Mouse (Mus musculus) hindbrain, embryonic 10.5 days (tissue): ENCODE results near the gene Alg12. TPM values are rescaled to one million over a fixed set of nuclear protein-coding genes. Genes with fewer than 3 reads are reported as not detected.

ENCODE experiments used
- DNase-seq: peaks from one replicate; pipeline ENCODE4 v3.0.0-alpha.2; 2017; ENCODE audit warnings: low spot score
- H3K27ac ChIP-seq: fragments of 300-500 bp; sonication (generic); 2 replicates; pipeline ENCODE4 v1.5.1; 2016; ENCODE audit warnings: mild to moderate bottlenecking, moderate library complexity
- H3K27me3 ChIP-seq: fragments of 300-500 bp; sonication (generic); 2 replicates; pipeline ENCODE4 v1.6.1; 2016; ENCODE audit warnings: mild to moderate bottlenecking; ENCODE audit not compliant: poor library complexity, insufficient read depth, severe bottlenecking
- H3K36me3 ChIP-seq: fragments of 300-500 bp; sonication (generic); 2 replicates; pipeline ENCODE4 v1.6.1; 2016; ENCODE audit warnings: mild to moderate bottlenecking, moderate library complexity
- H3K4me1 ChIP-seq: fragments of 300-500 bp; sonication (generic); replicated peaks from 2 replicates; pipeline ENCODE4 v1.6.1; 2016; ENCODE audit warnings: mild to moderate bottlenecking
- H3K4me3 ChIP-seq: fragments of 300-500 bp; sonication (generic); 2 replicates; pipeline ENCODE4 v1.5.1; 2016; ENCODE audit warnings: mild to moderate bottlenecking, moderate library complexity
- H3K9me3 ChIP-seq: fragments of 300-500 bp; sonication (generic); 2 replicates; pipeline ENCODE4 v1.6.1; 2016; ENCODE audit warnings: mild to moderate bottlenecking, moderate library complexity
- WGBS: fragments of 180-500 bp; shearing (Covaris S2); methylation state at CpG from one replicate; pipeline ENCODE4 v1.1.7; 2016; 5-methylcytosine and 5-hydroxymethylcytosine counted together
- polyA plus RNA-seq: library from polyadenylated mRNA; unstranded; fragments of >200 nt; fragmentation: Nextera tagmentation; extraction: Ambion mirVana; gene quantifications from 2 replicates; pipeline ENCODE4 v1.2.1, GENCODE M21; 2016

Gene Alg12
- polyA plus RNA-seq, 1 experiment from 2014 or later = 11.7 TPM

GRCm38 (mm10) chr15:88851507-88852149 lies 32.5 kb upstream of the Alg12 start:
- WGBS = 81% methylated on average over 10 of the region's 10 CpGs
- Histone ChIP-seq H3K27me3 (no peaks in the 10 kb centered on the region), H3K9me3 (no peaks in the 10 kb centered on the region), H3K36me3 (no peaks in the 10 kb centered on the region), H3K4me3 (no peak overlapping the region), H3K27ac (peak overlapping the region; percentile 56; the same call in 1 of the 2 replicates), H3K4me1 (peaks cover 45% of the 10 kb centered on the region)
- no peak for DNase-seq

GRCm38 (mm10) chr15:88851076-88851475 lies 32.0 kb upstream of the Alg12 start:
- Histone ChIP-seq H3K27ac (peak overlapping the region; percentile 56), H3K9me3 (no peaks in the 10 kb centered on the region), H3K4me3 (no peak overlapping the region), H3K4me1 (peaks cover 45% of the 10 kb centered on the region), H3K27me3 (no peaks in the 10 kb centered on the region), H3K36me3 (no peaks in the 10 kb centered on the region)
- 54% methylated on average over 3 of the region's 3 CpGs for WGBS
- no peak for DNase-seq

- H3K27me3 ChIP-seq = no peaks in the 10 kb centered on the region
- H3K4me3 ChIP-seq = no peak overlapping the region
- no peaks in the 10 kb centered on the region for H3K36me3 ChIP-seq
- no peak for DNase-seq
- peaks cover 37% of the 10 kb centered on the region for H3K4me1 ChIP-seq
- WGBS = 71% methylated on average over 10 of the region's 10 CpGs
- peak overlapping the region; percentile 35; the same call in 1 of the 2 replicates for H3K27ac ChIP-seq
- no peaks in the 10 kb centered on the region for H3K9me3 ChIP-seq
Measured at GRCm38 (mm10) chr15:88850146-88850826, 31.2 kb upstream of the Alg12 start.

DNA sequence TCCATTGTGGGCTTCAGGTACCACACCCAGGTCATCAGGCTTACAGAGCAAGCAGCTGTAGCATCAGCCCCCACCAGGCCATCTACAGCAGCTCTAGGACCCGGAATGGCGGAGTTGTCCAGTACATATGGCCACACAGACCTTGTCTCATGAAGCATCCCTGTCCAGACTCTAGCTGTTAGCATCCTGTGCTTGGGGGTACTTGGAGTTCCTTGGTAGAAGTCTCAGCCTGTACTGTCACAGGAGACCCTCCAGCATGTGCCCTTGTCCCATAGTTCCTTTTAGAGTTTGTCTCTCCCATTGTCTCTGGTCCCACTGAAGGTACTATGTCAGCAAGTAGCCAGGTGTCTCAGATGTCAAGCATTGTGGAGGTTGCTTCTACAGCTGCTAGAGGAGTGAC lies 30.5 kb upstream of the Alg12 start:
- H3K9me3 ChIP-seq = no peaks in the 10 kb centered on the region
- DNase-seq = no peak
- 84% methylated on average over 2 of the region's 2 CpGs for WGBS
- H3K4me1 ChIP-seq = peaks cover 30% of the 10 kb centered on the region
- no peaks in the 10 kb centered on the region for H3K27me3 ChIP-seq
- no peaks in the 10 kb centered on the region for H3K36me3 ChIP-seq
- H3K4me3 ChIP-seq = no peak overlapping the region
- H3K27ac ChIP-seq = no peak overlapping the region; the same call in 1 of the 2 replicates

GRCm38 (mm10) chr15:88848661-88849060 lies 29.5 kb upstream of the Alg12 start:
- DNase-seq = no peak
- H3K4me3 ChIP-seq = no peak overlapping the region
- no peaks in the 10 kb centered on the region for H3K9me3 ChIP-seq
- no peak overlapping the region for H3K27ac ChIP-seq
- H3K4me1 ChIP-seq = peaks cover 26% of the 10 kb centered on the region
- H3K36me3 ChIP-seq = no peaks in the 10 kb centered on the region
- 97% methylated on average over 1 of the region's 1 CpGs for WGBS
- H3K27me3 ChIP-seq = no peaks in the 10 kb centered on the region

DNA sequence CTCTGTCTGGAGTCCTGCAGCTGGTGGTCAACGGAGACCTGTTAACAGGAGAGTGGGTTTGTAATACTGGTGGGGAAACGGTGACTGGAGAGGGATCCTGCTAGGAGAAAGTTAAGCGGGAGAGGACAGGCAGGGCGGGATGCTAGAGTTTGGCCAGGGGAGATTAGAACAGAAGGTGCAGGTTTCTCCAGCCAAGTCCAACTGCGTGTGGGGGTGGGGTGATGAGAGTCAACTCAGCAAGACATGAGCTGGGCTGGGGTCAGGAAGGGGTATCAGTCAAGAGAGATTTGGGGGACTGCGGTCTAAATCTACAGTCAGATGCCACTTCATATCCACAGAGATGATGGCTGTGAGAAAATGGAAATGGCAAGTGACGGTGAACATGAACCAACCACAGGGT lies 25.8 kb upstream of the Alg12 start:
- Histone ChIP-seq H3K9me3 (no peaks in the 10 kb centered on the region), H3K36me3 (no peaks in the 10 kb centered on the region), H3K4me3 (no peak overlapping the region), H3K27me3 (no peaks in the 10 kb centered on the region), H3K4me1 (peaks cover 16% of the 10 kb centered on the region), H3K27ac (no peak overlapping the region)
- 87% methylated on average over 7 of the region's 7 CpGs for WGBS
- no peak for DNase-seq

DNA sequence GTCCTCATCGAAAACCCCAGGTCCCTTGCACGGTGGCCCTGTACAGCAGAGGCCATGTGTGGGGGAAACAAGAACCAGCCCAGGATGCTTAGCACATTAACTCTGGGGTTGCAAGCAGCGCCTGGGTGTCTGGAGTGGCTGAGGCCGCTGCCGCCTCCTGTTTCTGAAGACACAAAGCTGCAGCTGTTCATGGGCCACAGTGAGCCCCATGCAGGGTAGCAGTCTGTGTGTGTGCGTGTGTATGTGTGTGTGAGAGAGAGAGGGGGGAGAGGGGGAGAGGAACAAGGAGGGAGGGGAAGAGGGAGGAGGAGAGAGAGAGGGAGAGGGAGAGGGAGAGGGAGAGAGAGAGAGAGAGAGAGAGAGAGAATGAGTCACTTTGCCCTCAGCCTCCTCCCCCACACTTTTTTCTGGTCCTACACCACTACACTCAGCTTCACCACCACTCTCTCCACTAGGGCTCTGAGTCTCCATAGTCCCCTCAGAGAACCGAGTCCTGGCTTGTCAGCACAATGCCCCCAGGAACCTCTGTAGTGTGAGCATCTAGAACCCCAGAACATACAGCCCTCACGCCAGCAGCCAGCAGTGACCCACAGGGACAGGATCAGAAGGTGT lies 24.5 kb upstream of the Alg12 start:
- no peaks in the 10 kb centered on the region for H3K36me3 ChIP-seq
- peaks cover 28% of the 10 kb centered on the region for H3K4me1 ChIP-seq
- H3K4me3 ChIP-seq = no peak overlapping the region
- no peak for DNase-seq
- peak overlapping the region; percentile 59; the same call in 1 of the 2 replicates for H3K27ac ChIP-seq
- WGBS = 49% methylated on average over 8 of the region's 8 CpGs
- H3K9me3 ChIP-seq = no peaks in the 10 kb centered on the region
- H3K27me3 ChIP-seq = no peaks in the 10 kb centered on the region

DNA sequence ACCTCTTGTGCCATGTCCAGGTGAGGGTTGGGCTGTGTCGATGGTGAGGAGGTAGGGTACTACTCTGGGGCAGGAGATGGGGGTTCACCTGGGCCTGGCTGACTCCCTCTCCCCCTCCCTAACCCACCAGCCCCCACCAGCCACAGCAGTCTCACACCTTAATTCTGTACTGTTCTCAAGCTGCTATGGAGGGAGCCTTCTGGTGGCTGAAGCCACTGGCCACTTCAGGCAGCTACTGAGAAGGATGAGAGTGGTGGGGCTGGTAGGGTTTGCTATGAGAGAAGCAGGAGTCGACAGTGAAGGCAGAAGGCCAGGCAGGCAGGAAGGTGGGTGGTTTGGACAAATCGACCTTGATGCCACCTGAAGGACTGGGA lies 23.2 kb upstream of the Alg12 start:
- H3K4me1 ChIP-seq = peaks cover 37% of the 10 kb centered on the region
- no peaks in the 10 kb centered on the region for H3K27me3 ChIP-seq
- H3K36me3 ChIP-seq = no peaks in the 10 kb centered on the region
- no peak overlapping the region for H3K27ac ChIP-seq
- WGBS = 80% methylated on average over 3 of the region's 3 CpGs
- no peak overlapping the region for H3K4me3 ChIP-seq
- no peaks in the 10 kb centered on the region for H3K9me3 ChIP-seq
- DNase-seq = no peak

GRCm38 (mm10) chr15:88841580-88842299 lies 22.6 kb upstream of the Alg12 start:
- no peaks in the 10 kb centered on the region for H3K36me3 ChIP-seq
- H3K4me3 ChIP-seq = no peak overlapping the region
- H3K9me3 ChIP-seq = no peaks in the 10 kb centered on the region
- 92% methylated on average over 3 of the region's 3 CpGs for WGBS
- no peak overlapping the region for H3K27ac ChIP-seq
- no peak for DNase-seq
- H3K4me1 ChIP-seq = peaks cover 43% of the 10 kb centered on the region
- no peaks in the 10 kb centered on the region for H3K27me3 ChIP-seq

DNA sequence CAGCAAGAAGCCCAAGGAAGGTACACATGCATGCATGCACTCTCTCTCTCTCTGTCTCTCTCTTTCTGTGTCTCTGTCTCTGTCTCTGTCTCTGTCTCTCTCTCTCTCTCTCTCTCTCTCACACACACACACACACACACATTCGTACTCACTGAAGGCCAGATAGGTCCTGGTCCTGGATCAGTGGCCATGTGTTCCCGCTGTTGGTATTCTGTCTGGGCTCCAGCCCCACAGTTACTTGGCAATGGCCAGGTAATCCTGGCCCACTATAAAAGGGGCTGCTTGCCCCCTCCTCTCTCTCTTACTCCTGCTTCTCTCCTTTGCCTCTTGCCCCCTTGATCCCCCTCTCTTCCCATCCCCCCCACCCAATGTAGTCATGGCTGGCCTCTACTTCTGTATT lies 22.0 kb upstream of the Alg12 start:
- peaks cover 46% of the 10 kb centered on the region for H3K4me1 ChIP-seq
- H3K4me3 ChIP-seq = no peak overlapping the region
- H3K27me3 ChIP-seq = no peaks in the 10 kb centered on the region
- DNase-seq = no peak
- H3K9me3 ChIP-seq = no peaks in the 10 kb centered on the region
- no peak overlapping the region for H3K27ac ChIP-seq
- no peaks in the 10 kb centered on the region for H3K36me3 ChIP-seq
- WGBS = 93% methylated on average over 2 of the region's 2 CpGs

DNA sequence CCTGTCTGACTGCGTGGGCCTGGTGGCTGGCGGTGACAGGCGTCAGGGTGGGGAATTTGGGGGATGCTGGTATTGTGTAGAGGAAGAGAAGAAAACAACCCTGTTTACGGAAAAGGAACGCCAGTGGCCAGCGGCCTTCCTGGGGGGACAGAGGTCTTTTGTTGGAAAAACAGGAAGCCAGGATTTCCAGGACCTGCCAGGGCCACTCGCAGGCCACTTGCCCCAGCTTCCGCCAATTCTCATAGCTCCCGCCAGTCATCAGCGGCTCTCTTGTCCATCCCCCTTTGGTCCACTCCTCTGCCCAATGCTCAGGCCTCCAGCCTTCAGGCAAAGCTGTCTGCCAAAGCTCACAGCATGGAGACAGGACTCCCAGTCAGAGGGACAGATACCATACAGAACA lies 21.0 kb upstream of the Alg12 start:
- Histone ChIP-seq H3K4me1 (peaks cover 46% of the 10 kb centered on the region), H3K9me3 (no peaks in the 10 kb centered on the region), H3K27ac (peak overlapping the region; percentile 70; the same call in 1 of the 2 replicates), H3K27me3 (no peaks in the 10 kb centered on the region), H3K4me3 (no peak overlapping the region), H3K36me3 (no peaks in the 10 kb centered on the region)
- 52% methylated on average over 10 of the region's 10 CpGs for whole genome bisulfite sequencing
- peak; percentile 26 for DNase-seq

- Histone ChIP-seq H3K36me3 (no peaks in the 10 kb centered on the region), H3K27me3 (no peaks in the 10 kb centered on the region), H3K4me3 (no peak overlapping the region), H3K27ac (peak overlapping the region; percentile 70), H3K4me1 (peaks cover 46% of the 10 kb centered on the region), H3K9me3 (no peaks in the 10 kb centered on the region)
- no peak for DNase-seq
- WGBS = 31% methylated on average over 9 of the region's 9 CpGs
Measured at GRCm38 (mm10) chr15:88839271-88839670, 20.2 kb upstream of the Alg12 start.

DNA sequence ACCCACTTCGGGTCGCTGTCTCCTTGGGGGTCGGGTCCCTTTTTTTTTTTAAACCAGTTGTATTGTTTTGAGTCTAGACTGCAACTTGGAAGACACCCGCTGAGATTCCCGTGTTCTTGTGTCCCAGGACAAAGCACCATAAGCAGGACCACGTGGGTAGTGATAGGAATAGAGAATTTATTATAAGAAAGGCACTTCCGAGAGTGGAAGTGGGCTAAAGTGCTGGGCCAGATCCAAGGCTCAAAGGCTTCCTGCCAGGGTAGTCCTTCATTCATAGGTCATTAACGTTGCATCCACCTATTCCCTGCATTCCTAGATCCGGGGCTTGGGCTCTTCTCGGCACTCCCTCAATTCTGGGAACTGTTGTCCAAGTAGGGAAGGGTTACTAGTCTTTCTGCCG lies 18.9 kb upstream of the Alg12 start:
- Histone ChIP-seq H3K4me3 (peak overlapping the region; percentile 63), H3K27ac (peak overlapping the region; percentile 86), H3K4me1 (peaks cover 39% of the 10 kb centered on the region), H3K36me3 (no peaks in the 10 kb centered on the region), H3K9me3 (no peaks in the 10 kb centered on the region), H3K27me3 (no peaks in the 10 kb centered on the region)
- no peak for DNase-seq
- WGBS = 2% methylated on average over 11 of the region's 11 CpGs
